Mouse (Mus musculus) hindbrain, postnatal 0 days (tissue): ENCODE results near the gene Prkg1. TPM values are rescaled to one million over a fixed set of nuclear protein-coding genes. Genes with fewer than 3 reads are reported as not detected.

Experiments
- ATAC-seq: fragments of 200-750 bp; cut with Nextera tagmentation; 2 replicates; pipeline ENCODE4 v1.8.0; 2017; ENCODE audit warnings: mild to moderate bottlenecking, moderate TSS enrichment, moderate library complexity
- DNase-seq: peaks from one replicate; pipeline ENCODE4 v3.0.0-alpha.2; 2015; ENCODE audit warnings: low spot score
- H3K27ac ChIP-seq: fragments of 300-500 bp; sonication (generic); 2 replicates; pipeline ENCODE4 v1.5.1; 2014; ENCODE audit warnings: mild to moderate bottlenecking
- H3K27me3 ChIP-seq: fragments of 300-500 bp; sonication (generic); 2 replicates; pipeline ENCODE4 v1.6.1; 2014; ENCODE audit warnings: low read length, mixed read lengths; ENCODE audit not compliant: insufficient read depth
- H3K36me3 ChIP-seq: fragments of 300-500 bp; sonication (generic); 2 replicates; pipeline ENCODE4 v1.6.1; 2014; ENCODE audit warnings: low read length, mixed read lengths; ENCODE audit not compliant: insufficient read depth
- H3K4me1 ChIP-seq: fragments of 300-500 bp; sonication (generic); 2 replicates; pipeline ENCODE4 v1.6.1; 2014; ENCODE audit warnings: antibody characterized with exemption, low read length, mixed read lengths; ENCODE audit not compliant: insufficient read depth
- H3K4me2 ChIP-seq: fragments of 300-500 bp; sonication (generic); 2 replicates; pipeline ENCODE4 v1.6.1; 2014; ENCODE audit warnings: low read depth, mild to moderate bottlenecking, low read length, moderate library complexity, mixed read lengths
- H3K4me3 ChIP-seq: fragments of 300-500 bp; sonication (generic); 2 replicates; pipeline ENCODE4 v1.5.1; 2014; ENCODE audit warnings: low read length
- H3K9ac ChIP-seq: fragments of 300-500 bp; sonication (generic); replicated peaks from 2 replicates; pipeline ENCODE4 v1.6.1; 2014; ENCODE audit warnings: mild to moderate bottlenecking, low read length, moderate library complexity, mixed read lengths
- H3K9me3 ChIP-seq: fragments of 300-500 bp; sonication (generic); 2 replicates; pipeline ENCODE4 v1.6.1; 2016; ENCODE audit warnings: low read length, mixed read lengths
- CTCF ChIP-seq: IDR thresholded peaks from 2 replicates; pipeline ENCODE4 v1.5.1; 2016; ENCODE audit warnings: antibody characterized with exemption, control low read depth, low read depth
- WGBS: fragments of 180-500 bp; shearing (Covaris S2); extraction: QIAGEN DNeasy Blood & Tissue Kit; methylation state at CpG from one replicate; pipeline ENCODE4 v1.1.7; 2014; 5-methylcytosine and 5-hydroxymethylcytosine counted together
- polyA plus RNA-seq: library from polyadenylated mRNA; unstranded; fragments of >200 nt; fragmentation: Nextera tagmentation; extraction: Ambion mirVana; gene quantifications from 2 replicates; pipeline ENCODE4 v1.2.1, GENCODE M21; 2015
- total RNA-seq: library from RNA; depleted of rRNA; stranded (reverse); fragments of >200 nt; gene quantifications from 2 replicates; pipeline ENCODE4 v1.2.3, GENCODE M21; 2014

Prkg1 gene
- total and polyA plus RNA-seq, 2 experiments from 2014 or later, result 5.3 to 8.6 TPM

- no peaks in the 10 kb centered on the region for H3K9me3 ChIP-seq
- TF ChIP-seq CTCF, result no peak
- H3K4me1 ChIP-seq, result no peaks in the 10 kb centered on the region
- no peaks in the 10 kb centered on the region for H3K36me3 ChIP-seq
- no peak overlapping the region for H3K27ac ChIP-seq
- DNase-seq, result no peak
- H3K27me3 ChIP-seq, result no peaks in the 10 kb centered on the region
- no peak for ATAC-seq
- no peak overlapping the region for H3K4me2 ChIP-seq
- no peak overlapping the region for H3K4me3 ChIP-seq
- H3K9ac ChIP-seq, result no peak overlapping the region
- 67% methylated on average over 2 of the region's 2 CpGs for WGBS
These were observed 473.6 kb downstream of the Prkg1 start for GRCm38 (mm10) chr19:31291231-31291630.

DNA sequence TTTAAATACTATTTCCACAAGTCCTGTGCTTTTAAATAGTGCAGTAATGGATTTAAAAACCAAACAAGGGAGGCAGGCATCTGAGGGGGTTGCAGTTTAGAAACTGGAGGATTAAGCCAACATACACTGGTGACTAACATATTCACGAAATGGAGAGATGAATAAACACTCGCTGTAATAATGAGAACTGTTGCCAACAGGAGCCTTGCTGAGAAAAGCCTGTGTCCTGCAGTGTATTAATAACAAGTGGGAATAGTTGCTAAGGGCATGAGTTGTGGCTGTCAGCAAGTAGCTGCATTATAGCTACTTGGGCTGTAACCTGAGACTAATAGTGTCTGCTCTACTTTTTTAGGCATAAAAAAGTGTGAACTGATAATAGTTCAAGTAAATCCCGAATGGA is 480.3 kb downstream of the Prkg1 start:
- Histone ChIP-seq H3K4me2 (0 out of 2 replicates have a peak overlapping the region, but pooled peaks have one; percentile 3), H3K4me1 (no peaks in the 10 kb centered on the region), H3K36me3 (no peaks in the 10 kb centered on the region), H3K4me3 (no peak overlapping the region), H3K27ac (no peak overlapping the region), H3K9ac (no peak overlapping the region), H3K27me3 (no peaks in the 10 kb centered on the region), H3K9me3 (no peaks in the 10 kb centered on the region)
- no peak for ATAC-seq
- no peak for TF ChIP-seq CTCF
- 34% methylated on average over 3 of the region's 3 CpGs for WGBS
- peak; percentile 49 for DNase-seq

DNA sequence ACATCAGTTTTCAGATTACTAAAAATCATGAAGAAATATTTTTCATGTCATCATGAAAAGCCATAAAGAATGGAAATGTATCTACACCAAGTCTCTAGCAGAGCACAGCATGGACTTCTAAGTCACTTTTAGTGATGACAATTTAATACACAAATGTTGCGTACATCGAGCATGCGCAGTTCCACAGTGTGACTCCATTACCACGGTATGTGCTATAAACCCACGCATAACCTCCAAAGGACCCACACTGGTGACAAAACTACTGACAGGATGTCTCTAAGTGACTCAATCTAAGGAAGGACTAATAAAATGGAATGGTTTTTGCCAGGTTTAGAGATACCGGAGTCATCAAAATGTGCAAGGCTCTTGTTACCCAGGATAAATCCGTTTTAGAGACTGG is 480.7 kb downstream of the Prkg1 start:
- Histone ChIP-seq H3K9ac (no peak overlapping the region), H3K4me1 (no peaks in the 10 kb centered on the region), H3K36me3 (no peaks in the 10 kb centered on the region), H3K27ac (no peak overlapping the region), H3K4me2 (0 out of 2 replicates have a peak overlapping the region, but pooled peaks have one; percentile 3), H3K27me3 (no peaks in the 10 kb centered on the region), H3K9me3 (no peaks in the 10 kb centered on the region), H3K4me3 (no peak overlapping the region)
- no peak for TF ChIP-seq CTCF
- ATAC-seq (no peak), DNase-seq (no peak)
- 78% methylated on average over 7 of the region's 7 CpGs for WGBS

- H3K4me3 ChIP-seq, result no peak overlapping the region
- no peak overlapping the region for H3K9ac ChIP-seq
- no peaks in the 10 kb centered on the region for H3K27me3 ChIP-seq
- H3K4me1 ChIP-seq, result no peaks in the 10 kb centered on the region
- no peak overlapping the region for H3K27ac ChIP-seq
- H3K9me3 ChIP-seq, result no peaks in the 10 kb centered on the region
- WGBS, result 36% methylated on average over 2 of the region's 2 CpGs
- ATAC-seq, result no peak
- TF ChIP-seq CTCF, result no peak
- H3K4me2 ChIP-seq, result no peak overlapping the region
- no peaks in the 10 kb centered on the region for H3K36me3 ChIP-seq
- no peak for DNase-seq
These were observed 481.2 kb downstream of the Prkg1 start for GRCm38 (mm10) chr19:31283617-31284016.

GRCm38 (mm10) chr19:31279797-31280486 is 484.9 kb downstream of the Prkg1 start:
- Histone ChIP-seq H3K9ac (no peak overlapping the region), H3K4me3 (no peak overlapping the region), H3K4me2 (no peak overlapping the region), H3K9me3 (no peaks in the 10 kb centered on the region), H3K4me1 (no peaks in the 10 kb centered on the region), H3K27me3 (no peaks in the 10 kb centered on the region), H3K27ac (no peak overlapping the region), H3K36me3 (no peaks in the 10 kb centered on the region)
- DNase-seq (no peak), ATAC-seq (no peak)
- WGBS, result 69% methylated on average over 7 of the region's 7 CpGs
- no peak for TF ChIP-seq CTCF

DNA sequence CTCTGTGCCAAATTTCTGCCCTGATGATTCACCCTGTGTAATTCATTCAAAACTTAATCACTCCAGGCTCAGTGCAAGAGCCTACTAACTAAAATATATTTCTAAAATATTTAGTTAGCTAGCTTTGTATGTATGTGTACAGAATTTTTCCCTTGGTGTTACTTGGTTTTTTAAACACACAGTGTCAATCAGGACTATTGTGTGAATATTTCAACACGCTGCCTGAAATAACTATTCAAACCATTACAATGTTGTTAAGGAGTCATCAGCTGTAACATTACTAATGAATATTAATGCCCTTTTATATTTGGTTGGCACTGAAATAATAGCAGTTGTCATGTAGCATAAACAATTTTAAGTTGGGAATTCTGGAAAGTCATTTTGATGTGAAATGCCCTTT is 502.4 kb downstream of the Prkg1 start:
- H3K9ac ChIP-seq, result no peak overlapping the region
- no peak overlapping the region for H3K27ac ChIP-seq
- no peak for ATAC-seq
- TF ChIP-seq CTCF, result no peak
- H3K9me3 ChIP-seq, result no peaks in the 10 kb centered on the region
- no peak overlapping the region for H3K4me2 ChIP-seq
- H3K4me3 ChIP-seq, result no peak overlapping the region
- no peaks in the 10 kb centered on the region for H3K36me3 ChIP-seq
- 38% methylated on average over 1 of the region's 1 CpGs for WGBS
- DNase-seq, result no peak
- no peaks in the 10 kb centered on the region for H3K27me3 ChIP-seq
- H3K4me1 ChIP-seq, result no peaks in the 10 kb centered on the region

- H3K4me2 ChIP-seq, result no peak overlapping the region
- H3K27ac ChIP-seq, result no peak overlapping the region
These were observed 504.3 kb downstream of the Prkg1 start for GRCm38 (mm10) chr19:31260494-31260893.

More at GRCm38 (mm10) chr19:31260494-31260893, 504.3 kb downstream of the Prkg1 start:
- TF ChIP-seq CTCF, result no peak
- Histone ChIP-seq H3K9ac (no peak overlapping the region), H3K36me3 (no peaks in the 10 kb centered on the region), H3K4me1 (no peaks in the 10 kb centered on the region), H3K9me3 (no peaks in the 10 kb centered on the region), H3K4me3 (no peak overlapping the region), H3K27me3 (no peaks in the 10 kb centered on the region)
- no peak for DNase-seq
- no peak for ATAC-seq
